Mouse (Mus musculus) stomach, postnatal 0 days (tissue): ENCODE results near the gene 6820408C15Rik. TPM values are rescaled to one million over a fixed set of nuclear protein-coding genes. Genes with fewer than 3 reads are reported as not detected.

Experiments
- ATAC-seq: fragments of 200-750 bp; cut with Nextera tagmentation; 2 replicates; pipeline ENCODE4 v1.8.0; 2017; ENCODE audit not compliant: low FRiP score, low TSS enrichment
- DNase-seq: peaks from one replicate; pipeline ENCODE4 v3.0.0-alpha.2; 2016; ENCODE audit warnings: low spot score
- H3K27ac ChIP-seq: fragments of 300-500 bp; sonication (generic); replicated peaks from 2 replicates; pipeline ENCODE4 v1.5.1; 2014; ENCODE audit warnings: mild to moderate bottlenecking, control low read depth
- H3K27me3 ChIP-seq: fragments of 300-500 bp; sonication (generic); 2 replicates; pipeline ENCODE4 v1.6.1; 2014; ENCODE audit warnings: low read length; ENCODE audit not compliant: control insufficient read depth, insufficient read depth
- H3K36me3 ChIP-seq: fragments of 300-500 bp; sonication (generic); 2 replicates; pipeline ENCODE4 v1.6.1; 2014; ENCODE audit warnings: low read length, mixed read lengths; ENCODE audit not compliant: control insufficient read depth, insufficient read depth
- H3K4me1 ChIP-seq: fragments of 300-500 bp; sonication (generic); replicated peaks from 2 replicates; pipeline ENCODE4 v1.6.1; 2014; ENCODE audit warnings: antibody characterized with exemption; ENCODE audit not compliant: control insufficient read depth, insufficient read depth
- H3K4me2 ChIP-seq: fragments of 300-500 bp; sonication (generic); replicated peaks from 2 replicates; pipeline ENCODE4 v1.6.1; 2014; ENCODE audit warnings: low read depth, mild to moderate bottlenecking, control low read depth, moderate library complexity
- H3K4me3 ChIP-seq: fragments of 300-500 bp; sonication (generic); 2 replicates; pipeline ENCODE4 v1.5.1; 2014; ENCODE audit warnings: low read depth, low read length, control low read depth
- H3K9ac ChIP-seq: fragments of 300-500 bp; sonication (generic); 2 replicates; pipeline ENCODE4 v1.6.1; 2014; ENCODE audit warnings: mild to moderate bottlenecking, low read length, control low read depth, mixed read lengths
- H3K9me3 ChIP-seq: fragments of 300-500 bp; sonication (generic); 2 replicates; pipeline ENCODE4 v1.6.1; 2016; ENCODE audit warnings: low read length; ENCODE audit not compliant: control insufficient read depth
- CTCF ChIP-seq: IDR thresholded peaks from 2 replicates; pipeline ENCODE4 v1.5.1; 2016; ENCODE audit warnings: antibody characterized with exemption, low read depth, mild to moderate bottlenecking, moderate library complexity
- EP300 ChIP-seq: optimal IDR thresholded peaks from 2 replicates; pipeline ENCODE3; 2016; ENCODE audit warnings: antibody characterized with exemption
- WGBS: fragments of 180-500 bp; shearing (Covaris S2); extraction: QIAGEN DNeasy Blood & Tissue Kit; methylation state at CpG from one replicate; pipeline ENCODE4 v1.1.7; 2014; 5-methylcytosine and 5-hydroxymethylcytosine counted together
- polyA plus RNA-seq: library from polyadenylated mRNA; unstranded; fragments of >200 nt; fragmentation: Nextera tagmentation; extraction: Ambion mirVana; gene quantifications from 2 replicates; pipeline ENCODE4 v1.2.1, GENCODE M21; 2015

The 6820408C15Rik gene
- polyA plus RNA-seq, 1 experiment from 2014 or later: 0.38 TPM

DNA sequence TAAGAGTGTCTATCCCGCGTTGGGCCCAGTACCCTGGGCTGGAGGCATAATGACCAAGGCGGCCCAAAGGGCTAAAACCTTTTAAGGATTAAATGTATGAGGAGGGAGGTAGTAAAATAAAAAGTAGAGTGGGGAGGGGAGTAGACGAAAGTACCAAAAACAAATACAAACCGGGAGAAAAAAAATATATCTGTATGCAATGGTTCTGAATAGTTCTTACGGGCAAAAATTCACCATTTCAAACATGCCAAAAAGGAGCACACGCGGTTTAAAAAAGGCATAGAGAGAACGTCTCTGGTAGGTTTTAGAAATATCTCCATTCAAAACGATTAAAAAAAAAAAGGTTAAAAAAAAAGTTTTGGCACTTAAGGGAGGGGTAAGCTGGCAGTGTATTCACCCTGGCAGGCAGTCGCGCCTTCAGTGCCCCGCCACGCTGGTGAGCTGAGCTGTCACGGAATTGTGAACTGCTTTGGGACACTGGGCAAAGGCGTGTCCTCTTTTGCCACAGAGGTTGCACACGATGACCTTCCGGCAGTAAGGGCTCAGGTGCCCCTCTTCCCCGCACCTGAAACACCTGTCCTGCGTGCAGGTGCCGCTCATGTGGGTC, 2.1 kb upstream of the 6820408C15Rik start:
- Histone ChIP-seq H3K4me3 (peak overlapping the region; percentile 96), H3K27me3 (no peaks in the 10 kb centered on the region), H3K9me3 (no peaks in the 10 kb centered on the region), H3K9ac (peak overlapping the region; percentile 94), H3K36me3 (no peaks in the 10 kb centered on the region), H3K4me2 (peak overlapping the region; percentile 79), H3K4me1 (peaks cover 3% of the 10 kb centered on the region), H3K27ac (peak overlapping the region; percentile 98)
- DNase-seq: peak; percentile 44
- no peak for TF ChIP-seq CTCF
- TF ChIP-seq EP300: no peak
- WGBS: 5% methylated on average over 21 of the region's 21 CpGs
- no peak; the same call in 1 of the 2 replicates for ATAC-seq

DNA sequence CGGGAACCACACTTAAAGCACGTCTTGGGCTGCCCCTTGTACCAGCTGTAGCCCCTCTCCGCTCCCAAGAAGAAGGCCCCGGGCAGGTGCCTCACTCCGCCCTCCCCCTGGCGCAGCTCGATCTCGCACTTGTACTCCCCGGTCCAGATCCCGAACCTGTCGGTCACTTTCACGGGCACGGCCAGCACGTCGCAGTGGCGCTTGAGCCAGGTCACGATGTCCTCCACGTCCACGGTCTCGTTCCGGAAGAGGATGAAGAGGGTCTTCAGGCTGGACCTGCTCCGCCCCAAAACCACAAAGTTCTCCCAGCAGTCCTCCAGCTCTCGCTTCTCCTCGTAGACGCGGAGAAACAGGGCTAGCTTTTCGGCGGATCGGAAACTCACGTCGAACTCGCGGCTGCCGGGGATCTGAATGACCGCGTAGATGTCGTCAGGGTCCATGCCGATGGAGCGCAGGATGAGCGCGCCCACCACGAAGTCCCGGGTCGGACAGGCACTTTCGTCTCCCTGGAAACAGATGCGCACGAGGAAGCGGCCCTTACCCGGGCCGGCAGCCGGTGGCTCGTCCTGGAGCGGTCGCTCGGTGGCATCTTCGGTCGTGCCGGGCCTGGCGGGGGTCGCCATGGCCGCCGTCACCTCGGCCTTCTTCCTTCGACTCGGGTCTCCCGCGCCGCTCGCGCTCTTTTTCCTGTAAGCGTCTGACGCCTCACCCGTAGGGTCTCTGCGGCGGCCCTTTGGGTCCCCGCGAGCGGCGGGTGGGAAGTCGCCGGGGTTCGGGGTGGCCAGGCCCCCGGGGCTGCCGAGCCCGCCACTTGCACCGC, 1.4 kb upstream of the 6820408C15Rik start:
- Histone ChIP-seq H3K27me3 (no peaks in the 10 kb centered on the region), H3K4me3 (peak overlapping the region; percentile 96), H3K4me1 (peaks cover 3% of the 10 kb centered on the region), H3K9ac (peak overlapping the region; percentile 94), H3K4me2 (peak overlapping the region; percentile 79), H3K9me3 (no peaks in the 10 kb centered on the region), H3K27ac (peak overlapping the region; percentile 98), H3K36me3 (no peaks in the 10 kb centered on the region)
- TF ChIP-seq EP300 (no peak), CTCF (no peak)
- ATAC-seq: peak; percentile 10; the same call in 1 of the 2 replicates
- WGBS: under 1% methylated on average over 79 of the region's 86 CpGs
- peak; percentile 49 for DNase-seq

DNA sequence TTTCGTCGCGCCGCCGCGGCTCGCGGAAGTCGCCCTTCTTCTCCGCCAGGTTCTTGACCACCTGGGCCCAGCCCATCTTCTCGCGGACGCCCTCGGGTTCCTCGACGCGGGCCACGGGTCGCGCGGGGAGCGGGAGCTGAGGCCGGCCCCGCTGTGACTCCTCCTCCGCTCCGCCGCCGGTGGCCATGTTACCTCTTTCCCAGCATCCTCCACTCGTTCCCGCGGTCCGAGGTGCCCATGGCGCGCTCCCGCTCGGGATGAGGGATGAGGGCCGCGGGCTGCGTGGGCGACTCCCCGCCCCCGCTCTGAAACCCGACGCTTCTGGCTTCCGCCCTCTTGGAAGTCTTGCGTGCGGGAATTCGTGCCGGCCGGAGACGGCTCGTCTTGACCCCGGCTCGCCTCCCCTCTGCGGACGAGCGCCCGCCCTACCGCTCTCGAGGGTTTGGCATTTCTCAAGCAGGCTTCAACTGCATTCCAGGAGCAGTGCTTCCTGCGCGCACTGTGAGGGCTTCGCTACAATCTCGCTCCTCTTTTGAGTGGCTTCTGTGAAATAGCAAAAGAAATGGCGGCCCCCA, 709 bp upstream of the 6820408C15Rik start, which contains the start of gene Zcchc3:
Zcchc3 (minus strand) TSS at position 437 of the 575 bp plus-strand sequence.
- Histone ChIP-seq H3K36me3 (no peaks in the 10 kb centered on the region), H3K9me3 (no peaks in the 10 kb centered on the region), H3K4me3 (peak within 1 kb of the TSS; percentile 96), H3K4me2 (peak within 1 kb of the TSS; percentile 79), H3K4me1 (peaks cover 3% of the 10 kb centered on the region), H3K27me3 (no peaks in the 10 kb centered on the region), H3K9ac (peak within 1 kb of the TSS; percentile 94), H3K27ac (peak within 1 kb of the TSS; percentile 98)
- DNase-seq: peak; percentile 92
- under 1% methylated on average over 63 of the region's 65 CpGs for WGBS
- peak; percentile 89 for ATAC-seq
- peak; percentile 66 for TF ChIP-seq EP300
- peak; percentile 8; the same call in 1 of the 2 replicates for TF ChIP-seq CTCF

DNA sequence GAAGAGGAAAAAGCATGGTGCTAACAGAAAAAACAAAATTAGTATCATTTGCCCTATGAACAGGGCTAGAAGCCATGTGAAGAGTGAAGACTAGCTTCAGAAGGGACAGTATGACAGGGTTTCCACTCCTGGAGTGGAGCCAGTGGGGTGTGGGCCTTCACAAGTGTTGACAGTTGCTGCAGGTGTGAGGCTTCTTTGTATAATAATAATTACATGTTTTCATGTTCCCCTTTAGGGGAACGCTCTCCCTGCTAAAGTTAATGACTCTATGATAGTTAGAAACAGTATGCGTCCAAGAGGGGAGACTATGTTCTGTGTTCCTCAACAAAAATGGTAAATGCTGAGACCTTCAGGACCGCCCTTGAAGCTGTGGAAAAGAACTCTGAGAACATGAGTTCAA, 399 bp downstream of the 6820408C15Rik start:
- Histone ChIP-seq H3K4me3 (no peak overlapping the region), H3K27me3 (no peaks in the 10 kb centered on the region), H3K4me1 (0 out of 2 replicates have a peak, but pooled peaks cover 3% of the 10 kb centered on the region), H3K9ac (no peak overlapping the region), H3K27ac (peak overlapping the region; percentile 98), H3K4me2 (0 out of 2 replicates have a peak overlapping the region, but pooled peaks have one; percentile 79), H3K9me3 (no peaks in the 10 kb centered on the region), H3K36me3 (no peaks in the 10 kb centered on the region)
- ATAC-seq (no peak), DNase-seq (no peak)
- no peak for TF ChIP-seq CTCF
- TF ChIP-seq EP300: no peak
- 92% methylated on average over 3 of the region's 3 CpGs for WGBS

DNA sequence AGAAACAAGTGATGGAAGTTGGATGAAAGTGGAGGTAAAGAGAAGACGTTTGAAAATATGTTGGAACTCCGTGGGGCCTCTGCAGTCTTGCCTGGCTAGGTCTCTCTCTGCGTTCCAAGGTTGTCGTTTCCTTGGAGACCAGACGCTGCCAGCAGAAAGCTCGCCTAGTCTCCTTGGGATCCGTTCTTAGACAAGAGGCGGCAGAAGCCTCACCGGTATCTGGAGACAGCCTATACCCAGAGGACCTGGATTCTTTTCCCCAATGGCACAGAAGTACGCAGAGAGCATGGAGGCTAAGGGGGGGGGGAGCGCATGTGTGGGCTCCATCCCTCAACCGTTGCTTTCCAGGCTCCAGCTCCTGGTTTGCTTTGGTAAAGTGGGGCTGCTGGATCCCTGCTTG, 12.1 kb downstream of the 6820408C15Rik start:
- 7% methylated on average over 12 of the region's 12 CpGs for WGBS
- Histone ChIP-seq H3K4me2 (peak overlapping the region; percentile 21; the same call in 1 of the 2 replicates), H3K36me3 (no peaks in the 10 kb centered on the region), H3K27me3 (no peaks in the 10 kb centered on the region), H3K9ac (no peak overlapping the region), H3K4me3 (no peak overlapping the region), H3K4me1 (no peaks in the 10 kb centered on the region), H3K9me3 (no peaks in the 10 kb centered on the region), H3K27ac (no peak overlapping the region)
- DNase-seq (no peak), ATAC-seq (no peak)
- TF ChIP-seq CTCF (no peak), EP300 (no peak)
